Mouse (Mus musculus) C2C12 (cell line): ENCODE measurements around the gene Pitpnm1. TPM values are rescaled to one million over a fixed set of nuclear protein-coding genes. Genes with fewer than 3 reads are reported as not detected.

ENCODE experiments used
- H3K27me3 ChIP-seq: one replicate; pipeline ENCODE4 v1.6.1; 2011; ENCODE audit not compliant: control insufficient read depth, insufficient read depth, insufficient read length
- H3K36me3 ChIP-seq: one replicate; pipeline ENCODE4 v1.6.1; 2011; ENCODE audit not compliant: control insufficient read depth, insufficient read depth
- H3K4me3 ChIP-seq: one replicate; pipeline ENCODE4 v1.5.1; 2011; ENCODE audit warnings: mild to moderate bottlenecking, control low read depth; ENCODE audit not compliant: poor library complexity, insufficient read depth, severe bottlenecking
- H3K79me2 ChIP-seq: one replicate; pipeline ENCODE4 v1.6.1; 2011; ENCODE audit not compliant: control insufficient read depth, insufficient read depth
- H3K79me3 ChIP-seq: one replicate; pipeline ENCODE4 v1.6.1; 2011; ENCODE audit warnings: low read depth, control low read depth
- H3ac ChIP-seq: one replicate; pipeline ENCODE3; 2011; ENCODE audit warnings: low read depth; ENCODE audit not compliant: control insufficient read depth, insufficient read length
- CEBPB ChIP-seq: IDR thresholded peaks from one replicate; pipeline ENCODE4 v1.6.1; 2011; ENCODE audit warnings: low read depth, mild to moderate bottlenecking, control low read depth, moderate library complexity
- CTCF ChIP-seq: IDR thresholded peaks from one replicate; pipeline ENCODE4 v1.5.1; 2011; ENCODE audit not compliant: control insufficient read depth, insufficient read depth, insufficient read length
- FOSL1 ChIP-seq: IDR thresholded peaks from one replicate; pipeline ENCODE4 v1.8.0; 2011; ENCODE audit warnings: mild to moderate bottlenecking, low read length; ENCODE audit not compliant: poor library complexity, insufficient read depth, severe bottlenecking
- MAX ChIP-seq: IDR thresholded peaks from one replicate; pipeline ENCODE4 v1.6.1; 2011; ENCODE audit warnings: mild to moderate bottlenecking, control low read depth
- MYOD1 ChIP-seq: IDR thresholded peaks from one replicate; pipeline ENCODE4 v1.6.1; 2011; ENCODE audit warnings: low read depth; ENCODE audit not compliant: control insufficient read depth, insufficient read length
- MYOG ChIP-seq: IDR thresholded peaks from one replicate; pipeline ENCODE4 v1.6.1; 2011; ENCODE audit not compliant: control insufficient read depth, insufficient read length; ENCODE audit errors: extremely low read depth
- USF1 ChIP-seq: IDR thresholded peaks from one replicate; pipeline ENCODE4 v1.6.1; 2011; ENCODE audit warnings: low read depth, mild to moderate bottlenecking, control low read depth, moderate library complexity
- polyA plus RNA-seq: library from polyadenylated mRNA; unstranded; fragments of >200 nt; fragmentation: generic; extraction: Trizol; gene quantifications from one replicate; pipeline ENCODE4 v1.2.1, GENCODE M21; 2012; ENCODE audit warnings: missing spikeins

Gene Pitpnm1
- polyA plus RNA-seq, 1 experiment = 43.1 TPM

GRCm38 (mm10) chr19:4098426-4098825 is 1.4 kb upstream of the Pitpnm1 start:
- H3K36me3 ChIP-seq = peaks cover 17% of the 10 kb centered on the region
- H3ac ChIP-seq = no peak overlapping the region
- TF ChIP-seq USF1 (no peak), MAX (no peak), MYOD1 (no peak), CEBPB (no peak), CTCF (no peak), FOSL1 (no peak), MYOG (no peak)
- no peaks in the 10 kb centered on the region for H3K27me3 ChIP-seq
- peak overlapping the region; percentile 46 for H3K4me3 ChIP-seq
- peaks cover 36% of the 10 kb centered on the region for H3K79me2 ChIP-seq
- H3K79me3 ChIP-seq = peaks cover 9% of the 10 kb centered on the region

GRCm38 (mm10) chr19:4099056-4099455 is 742 bp upstream of the Pitpnm1 start:
- peak overlapping the region; percentile 69 for H3K4me3 ChIP-seq
- H3K36me3 ChIP-seq = peaks cover 23% of the 10 kb centered on the region
- peaks cover 36% of the 10 kb centered on the region for H3K79me2 ChIP-seq
- no peaks in the 10 kb centered on the region for H3K27me3 ChIP-seq
- no peak overlapping the region for H3ac ChIP-seq
- peaks cover 9% of the 10 kb centered on the region for H3K79me3 ChIP-seq
- TF ChIP-seq CTCF = peak; percentile 95
- peak; percentile 53 for TF ChIP-seq MYOD1
- no peak for TF ChIP-seq FOSL1

- peaks cover 31% of the 10 kb centered on the region for H3K36me3 ChIP-seq
- peak overlapping the region; percentile 99 for H3ac ChIP-seq
- peaks cover 36% of the 10 kb centered on the region for H3K79me2 ChIP-seq
- H3K4me3 ChIP-seq = peak overlapping the region; percentile 69
- no peaks in the 10 kb centered on the region for H3K27me3 ChIP-seq
- TF ChIP-seq FOSL1 (no peak), MYOD1 (no peak), MAX (no peak), CEBPB (no peak), USF1 (no peak), CTCF (no peak), MYOG (no peak)
- peaks cover 9% of the 10 kb centered on the region for H3K79me3 ChIP-seq
These were observed 992 bp downstream of the Pitpnm1 start for GRCm38 (mm10) chr19:4100718-4101261.

- no peak overlapping the region for H3ac ChIP-seq
- H3K36me3 ChIP-seq = peaks cover 31% of the 10 kb centered on the region
- H3K79me3 ChIP-seq = peaks cover 9% of the 10 kb centered on the region
- H3K4me3 ChIP-seq = no peak overlapping the region
- H3K79me2 ChIP-seq = peaks cover 36% of the 10 kb centered on the region
- TF ChIP-seq MYOG (no peak), CTCF (no peak), MAX (no peak), MYOD1 (no peak), USF1 (no peak), FOSL1 (no peak), CEBPB (no peak)
- H3K27me3 ChIP-seq = no peaks in the 10 kb centered on the region
These were observed 1.7 kb downstream of the Pitpnm1 start for GRCm38 (mm10) chr19:4101466-4101865.

- no peaks in the 10 kb centered on the region for H3K27me3 ChIP-seq
- no peak overlapping the region for H3K4me3 ChIP-seq
- TF ChIP-seq FOSL1 (no peak), CEBPB (no peak), MYOD1 (no peak), USF1 (no peak)
- H3K79me3 ChIP-seq = peaks cover 9% of the 10 kb centered on the region
- H3K36me3 ChIP-seq = peaks cover 34% of the 10 kb centered on the region
- no peak overlapping the region for H3ac ChIP-seq
- H3K79me2 ChIP-seq = peaks cover 36% of the 10 kb centered on the region
These were observed 2.3 kb downstream of the Pitpnm1 start for GRCm38 (mm10) chr19:4102049-4102448.

- Histone ChIP-seq H3K27me3 (no peaks in the 10 kb centered on the region), H3ac (no peak overlapping the region), H3K79me2 (peaks cover 35% of the 10 kb centered on the region), H3K79me3 (peaks cover 9% of the 10 kb centered on the region), H3K4me3 (no peak overlapping the region), H3K36me3 (peaks cover 39% of the 10 kb centered on the region)
- no peak for TF ChIP-seq CTCF
- no peak for TF ChIP-seq CEBPB
- TF ChIP-seq FOSL1 = no peak
- TF ChIP-seq MYOG = no peak
- TF ChIP-seq USF1 = no peak
- no peak for TF ChIP-seq MAX
- TF ChIP-seq MYOD1 = no peak
These were observed 2.8 kb downstream of the Pitpnm1 start for GRCm38 (mm10) chr19:4102626-4103025.
